Mouse (Mus musculus): ENCODE measurements around the gene Fbxw8. TPM values are rescaled to one million over a fixed set of nuclear protein-coding genes. Genes with fewer than 3 reads are reported as not detected.

The Fbxw8 gene
- polyA plus RNA-seq, 1 experiment from 2014 or later: 23.9 TPM

- Histone ChIP-seq H3K4me3 (ENCODE audit: low read depth, low read length) (no peak overlapping the region), H3K27ac (replicated peaks; ENCODE audit: low read depth, low read length) (no peak overlapping the region), H3K9me3 (ENCODE audit: control insufficient read depth, low read length) (no peaks in the 10 kb centered on the region), H3K27me3 (ENCODE audit: control insufficient read depth, insufficient read depth, low read length) (peaks cover 61% of the 10 kb centered on the region), H3K36me3 (ENCODE audit: control insufficient read depth, insufficient read depth, low read length) (no peaks in the 10 kb centered on the region), H3K4me2 (ENCODE audit: low read depth, severe bottlenecking) (no peak overlapping the region), H3K4me1 (ENCODE audit: control insufficient read depth, insufficient read depth, low read length) (peaks cover 14% of the 10 kb centered on the region), H3K9ac (ENCODE audit: low read length) (no peak overlapping the region)
- 88% methylated on average over 9 of the region's 9 CpGs for WGBS
- ATAC-seq (ENCODE audit: insufficient number of reproducible peaks, low FRiP score, low TSS enrichment, low read depth): no peak
- no peak for DNase-seq (ENCODE audit: low spot score)
Observed at GRCm38 (mm10) chr5:118030022-118030675, 125.1 kb downstream of the Fbxw8 start.

DNA sequence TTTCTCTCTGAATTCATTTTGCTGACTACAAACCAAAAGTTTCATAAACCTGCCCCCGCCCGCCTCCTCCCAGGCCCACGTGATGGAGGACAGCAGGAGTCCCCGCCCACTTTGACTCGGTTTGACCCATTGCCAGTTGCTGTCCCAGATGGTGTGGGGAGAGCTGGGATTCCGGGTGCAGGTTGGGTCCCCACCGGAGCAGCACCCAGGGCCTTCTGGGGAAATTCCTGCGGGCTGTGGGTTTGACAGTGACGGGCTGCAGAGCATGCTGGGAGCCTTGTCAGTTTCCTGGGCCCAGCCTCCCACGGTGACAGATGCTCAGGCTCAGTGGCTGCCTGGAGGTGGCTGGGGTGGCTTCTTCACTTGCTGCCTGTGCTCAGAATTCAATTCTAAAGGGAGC lies 125.8 kb downstream of the Fbxw8 start:
- H3K9me3 ChIP-seq (ENCODE audit: control insufficient read depth, low read length): no peaks in the 10 kb centered on the region
- H3K36me3 ChIP-seq (ENCODE audit: control insufficient read depth, insufficient read depth, low read length): no peaks in the 10 kb centered on the region
- 5% methylated on average over 10 of the region's 10 CpGs for WGBS
- no peak overlapping the region for H3K27ac ChIP-seq (replicated peaks; ENCODE audit: low read depth, low read length)
- H3K4me1 ChIP-seq (ENCODE audit: control insufficient read depth, insufficient read depth, low read length): peaks cover 14% of the 10 kb centered on the region
- no peak for DNase-seq (ENCODE audit: low spot score)
- ATAC-seq (ENCODE audit: insufficient number of reproducible peaks, low FRiP score, low TSS enrichment, low read depth): no peak
- H3K4me2 ChIP-seq (ENCODE audit: low read depth, severe bottlenecking): 0 out of 2 replicates have a peak overlapping the region, but pooled peaks have one; percentile 20
- no peak overlapping the region for H3K4me3 ChIP-seq (ENCODE audit: low read depth, low read length)
- no peak overlapping the region for H3K9ac ChIP-seq (ENCODE audit: low read length)
- peaks cover 61% of the 10 kb centered on the region for H3K27me3 ChIP-seq (ENCODE audit: control insufficient read depth, insufficient read depth, low read length)

DNA sequence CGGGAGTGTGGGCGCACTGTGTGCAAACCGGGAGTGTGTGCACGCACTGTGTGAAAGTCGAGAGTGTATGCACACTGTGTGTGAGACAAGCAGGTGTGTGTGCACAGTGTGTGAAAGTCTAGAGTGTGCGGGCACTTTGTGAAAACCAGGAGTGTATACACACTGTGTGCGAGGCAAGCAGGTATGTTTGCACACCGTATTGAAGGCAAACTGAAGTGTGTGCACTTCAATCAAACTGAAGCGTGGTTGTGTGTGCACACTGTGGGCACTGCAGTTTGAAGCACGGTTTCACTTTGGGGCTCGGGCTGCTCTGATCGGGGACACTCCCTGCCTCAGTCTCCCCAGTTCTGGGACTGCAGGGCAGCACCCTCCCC lies 126.2 kb downstream of the Fbxw8 start:
- no peaks in the 10 kb centered on the region for H3K9me3 ChIP-seq (ENCODE audit: control insufficient read depth, low read length)
- no peaks in the 10 kb centered on the region for H3K36me3 ChIP-seq (ENCODE audit: control insufficient read depth, insufficient read depth, low read length)
- H3K4me3 ChIP-seq (ENCODE audit: low read depth, low read length): no peak overlapping the region; the same call in 1 of the 2 replicates
- peaks cover 61% of the 10 kb centered on the region for H3K27me3 ChIP-seq (ENCODE audit: control insufficient read depth, insufficient read depth, low read length)
- peak overlapping the region; percentile 96; the same call in 1 of the 2 replicates for H3K4me2 ChIP-seq (ENCODE audit: low read depth, severe bottlenecking)
- no peak overlapping the region for H3K9ac ChIP-seq (ENCODE audit: low read length)
- DNase-seq (ENCODE audit: low spot score): no peak
- no peak overlapping the region for H3K27ac ChIP-seq (replicated peaks; ENCODE audit: low read depth, low read length)
- no peak for ATAC-seq (ENCODE audit: insufficient number of reproducible peaks, low FRiP score, low TSS enrichment, low read depth)
- WGBS: 6% methylated on average over 12 of the region's 12 CpGs
- peaks cover 14% of the 10 kb centered on the region for H3K4me1 ChIP-seq (ENCODE audit: control insufficient read depth, insufficient read depth, low read length)

GRCm38 (mm10) chr5:118028191-118029034 lies 126.9 kb downstream of the Fbxw8 start:
- DNase-seq (ENCODE audit: low spot score): peak; percentile 41

GRCm38 (mm10) chr5:118027698-118028190 lies 127.5 kb downstream of the Fbxw8 start, which contains the start of gene Tesc:
Gene Tesc (plus strand): TSS chr5:118027743.
- peak within 1 kb of the TSS; percentile 96 for H3K4me2 ChIP-seq (ENCODE audit: low read depth, severe bottlenecking)
- H3K36me3 ChIP-seq (ENCODE audit: control insufficient read depth, insufficient read depth, low read length): no peaks in the 10 kb centered on the region
- 2% methylated on average over 54 of the region's 63 CpGs for WGBS
- H3K27me3 ChIP-seq (ENCODE audit: control insufficient read depth, insufficient read depth, low read length): peaks cover 58% of the 10 kb centered on the region
- ATAC-seq (ENCODE audit: insufficient number of reproducible peaks, low FRiP score, low TSS enrichment, low read depth) (no peak), DNase-seq (ENCODE audit: low spot score) (peak; percentile 49)
- H3K9ac ChIP-seq (ENCODE audit: low read length): peak within 1 kb of the TSS; percentile 27; the same call in 1 of the 2 replicates
- peak within 1 kb of the TSS; percentile 60 for H3K4me3 ChIP-seq (ENCODE audit: low read depth, low read length)
- no peaks in the 10 kb centered on the region for H3K9me3 ChIP-seq (ENCODE audit: control insufficient read depth, low read length)
- no peak within 1 kb of the TSS for H3K27ac ChIP-seq (replicated peaks; ENCODE audit: low read depth, low read length)
- peaks cover 14% of the 10 kb centered on the region for H3K4me1 ChIP-seq (ENCODE audit: control insufficient read depth, insufficient read depth, low read length)

More at GRCm38 (mm10) chr5:118028191-118029034, 126.9 kb downstream of the Fbxw8 start:
- Histone ChIP-seq H3K9me3 (ENCODE audit: control insufficient read depth, low read length) (no peaks in the 10 kb centered on the region), H3K4me3 (ENCODE audit: low read depth, low read length) (peak overlapping the region; percentile 60), H3K27ac (replicated peaks; ENCODE audit: low read depth, low read length) (no peak overlapping the region), H3K9ac (ENCODE audit: low read length) (peak overlapping the region; percentile 27; the same call in 1 of the 2 replicates), H3K4me1 (ENCODE audit: control insufficient read depth, insufficient read depth, low read length) (peaks cover 14% of the 10 kb centered on the region), H3K4me2 (ENCODE audit: low read depth, severe bottlenecking) (peak overlapping the region; percentile 96), H3K27me3 (ENCODE audit: control insufficient read depth, insufficient read depth, low read length) (peaks cover 61% of the 10 kb centered on the region), H3K36me3 (ENCODE audit: control insufficient read depth, insufficient read depth, low read length) (no peaks in the 10 kb centered on the region)
- 2% methylated on average over 73 of the region's 79 CpGs for WGBS
- peak; percentile 18; the same call in 1 of the 2 replicates for ATAC-seq (ENCODE audit: insufficient number of reproducible peaks, low FRiP score, low TSS enrichment, low read depth)

- Histone ChIP-seq H3K9me3 (ENCODE audit: control insufficient read depth, low read length) (no peaks in the 10 kb centered on the region), H3K4me3 (ENCODE audit: low read depth, low read length) (peak overlapping the region; percentile 60), H3K4me1 (ENCODE audit: control insufficient read depth, insufficient read depth, low read length) (peaks cover 14% of the 10 kb centered on the region), H3K4me2 (ENCODE audit: low read depth, severe bottlenecking) (peak overlapping the region; percentile 96), H3K27me3 (ENCODE audit: control insufficient read depth, insufficient read depth, low read length) (peaks cover 58% of the 10 kb centered on the region), H3K36me3 (ENCODE audit: control insufficient read depth, insufficient read depth, low read length) (no peaks in the 10 kb centered on the region), H3K27ac (replicated peaks; ENCODE audit: low read depth, low read length) (no peak overlapping the region), H3K9ac (ENCODE audit: low read length) (no peak overlapping the region)
- peak; percentile 33 for DNase-seq (ENCODE audit: low spot score)
- WGBS: 1% methylated on average over 39 of the region's 39 CpGs
- no peak for ATAC-seq (ENCODE audit: insufficient number of reproducible peaks, low FRiP score, low TSS enrichment, low read depth)
Observed at GRCm38 (mm10) chr5:118027101-118027697, 128.1 kb downstream of the Fbxw8 start.

- peaks cover 58% of the 10 kb centered on the region for H3K27me3 ChIP-seq (ENCODE audit: control insufficient read depth, insufficient read depth, low read length)
- ATAC-seq (ENCODE audit: insufficient number of reproducible peaks, low FRiP score, low TSS enrichment, low read depth) (no peak), DNase-seq (ENCODE audit: low spot score) (no peak)
- 4% methylated on average over 13 of the region's 13 CpGs for WGBS
- H3K4me1 ChIP-seq (ENCODE audit: control insufficient read depth, insufficient read depth, low read length): peaks cover 14% of the 10 kb centered on the region
- no peak overlapping the region for H3K9ac ChIP-seq (ENCODE audit: low read length)
- no peaks in the 10 kb centered on the region for H3K9me3 ChIP-seq (ENCODE audit: control insufficient read depth, low read length)
- no peak overlapping the region for H3K4me2 ChIP-seq (ENCODE audit: low read depth, severe bottlenecking)
- no peak overlapping the region for H3K27ac ChIP-seq (replicated peaks; ENCODE audit: low read depth, low read length)
- H3K4me3 ChIP-seq (ENCODE audit: low read depth, low read length): no peak overlapping the region
- no peaks in the 10 kb centered on the region for H3K36me3 ChIP-seq (ENCODE audit: control insufficient read depth, insufficient read depth, low read length)
Observed at GRCm38 (mm10) chr5:118026343-118026742, 128.9 kb downstream of the Fbxw8 start.

- H3K27ac ChIP-seq (replicated peaks; ENCODE audit: low read depth, low read length): no peak overlapping the region
- no peaks in the 10 kb centered on the region for H3K9me3 ChIP-seq (ENCODE audit: control insufficient read depth, low read length)
- no peak overlapping the region for H3K4me2 ChIP-seq (ENCODE audit: low read depth, severe bottlenecking)
- peaks cover 57% of the 10 kb centered on the region for H3K27me3 ChIP-seq (ENCODE audit: control insufficient read depth, insufficient read depth, low read length)
- H3K4me3 ChIP-seq (ENCODE audit: low read depth, low read length): no peak overlapping the region
- H3K4me1 ChIP-seq (ENCODE audit: control insufficient read depth, insufficient read depth, low read length): peaks cover 14% of the 10 kb centered on the region
- no peak for ATAC-seq (ENCODE audit: insufficient number of reproducible peaks, low FRiP score, low TSS enrichment, low read depth)
- 2% methylated on average over 12 of the region's 12 CpGs for WGBS
- peak; percentile 34 for DNase-seq (ENCODE audit: low spot score)
- H3K9ac ChIP-seq (ENCODE audit: low read length): no peak overlapping the region
- H3K36me3 ChIP-seq (ENCODE audit: control insufficient read depth, insufficient read depth, low read length): no peaks in the 10 kb centered on the region
Observed at GRCm38 (mm10) chr5:118025880-118026279, 129.4 kb downstream of the Fbxw8 start.
